Mouse (Mus musculus) macrophage (primary cell): ENCODE measurements around the gene Fscn1. TPM values are rescaled to one million over a fixed set of nuclear protein-coding genes. Genes with fewer than 3 reads are reported as not detected.

Experiments used
- H3K27ac ChIP-seq: fragments of 350-480 bp; formaldehyde crosslinking; 2 replicates; pipeline ENCODE4 v1.9.0; 2021
- H3K36me3 ChIP-seq: fragments of 350-480 bp; formaldehyde crosslinking; 2 replicates; pipeline ENCODE4 v1.9.0; 2021; ENCODE audit errors: inconsistent target
- H3K4me3 ChIP-seq: fragments of 350-480 bp; formaldehyde crosslinking; 2 replicates; pipeline ENCODE4 v1.9.0; 2021; ENCODE audit errors: inconsistent target
- H3K79me2 ChIP-seq: fragments of 350-480 bp; formaldehyde crosslinking; 2 replicates; pipeline ENCODE4 v1.9.0; 2021; ENCODE audit errors: inconsistent target
- WGBS: methylation state at CpG from one replicate; pipeline ENCODE4 v1.1.7; 2026; ENCODE audit warnings: inconsistent platforms; ENCODE audit not compliant: missing documents; 5-methylcytosine and 5-hydroxymethylcytosine counted together
- polyA plus RNA-seq: library from polyadenylated mRNA; stranded (reverse); fragments of 250-400 nt; gene quantifications from 3 replicates; pipeline ENCODE4 v1.2.4, GENCODE M21; 2018; ENCODE audit warnings: inconsistent platforms

The Fscn1 gene
- polyA plus RNA-seq, 1 experiment from 2014 or later, result 1.8 TPM

- Histone ChIP-seq H3K36me3 (no peaks in the 10 kb centered on the region), H3K79me2 (no peaks in the 10 kb centered on the region), H3K4me3 (no peak overlapping the region), H3K27ac (no peak overlapping the region)
- WGBS, result 90% methylated on average over 6 of the region's 6 CpGs
These were observed 9.7 kb upstream of the Fscn1 start for GRCm38 (mm10) chr5:142950405-142950804.

GRCm38 (mm10) chr5:142953641-142954040 lies 6.5 kb upstream of the Fscn1 start:
- Histone ChIP-seq H3K4me3 (no peak overlapping the region), H3K36me3 (no peaks in the 10 kb centered on the region)
- WGBS, result 65% methylated on average over 3 of the region's 3 CpGs

GRCm38 (mm10) chr5:142956956-142957703 lies 3.0 kb upstream of the Fscn1 start:
- no peak overlapping the region for H3K4me3 ChIP-seq
- no peaks in the 10 kb centered on the region for H3K36me3 ChIP-seq
- H3K27ac ChIP-seq, result no peak overlapping the region
- 73% methylated on average over 6 of the region's 6 CpGs for WGBS
- H3K79me2 ChIP-seq, result no peaks in the 10 kb centered on the region

More at GRCm38 (mm10) chr5:142953641-142954040, 6.5 kb upstream of the Fscn1 start:
- no peaks in the 10 kb centered on the region for H3K79me2 ChIP-seq
- H3K27ac ChIP-seq, result no peak overlapping the region

GRCm38 (mm10) chr5:142958464-142958863 lies 1.7 kb upstream of the Fscn1 start:
- no peaks in the 10 kb centered on the region for H3K36me3 ChIP-seq
- H3K27ac ChIP-seq, result no peak overlapping the region
- WGBS, result 95% methylated on average over 14 of the region's 14 CpGs
- no peaks in the 10 kb centered on the region for H3K79me2 ChIP-seq
- no peak overlapping the region for H3K4me3 ChIP-seq

- Histone ChIP-seq H3K36me3 (no peaks in the 10 kb centered on the region), H3K27ac (no peak overlapping the region), H3K79me2 (no peaks in the 10 kb centered on the region), H3K4me3 (no peak overlapping the region)
- 94% methylated on average over 4 of the region's 4 CpGs for WGBS
These were observed 987 bp upstream of the Fscn1 start for GRCm38 (mm10) chr5:142959156-142959555.

GRCm38 (mm10) chr5:142960775-142961271 lies 680 bp downstream of the Fscn1 start:
- Histone ChIP-seq H3K27ac (no peak overlapping the region), H3K79me2 (no peaks in the 10 kb centered on the region), H3K4me3 (no peak overlapping the region), H3K36me3 (no peaks in the 10 kb centered on the region)
- WGBS, result 1% methylated on average over 59 of the region's 59 CpGs

GRCm38 (mm10) chr5:142961398-142961880 lies 1.3 kb downstream of the Fscn1 start:
- no peak overlapping the region for H3K27ac ChIP-seq
- H3K4me3 ChIP-seq, result no peak overlapping the region
- no peaks in the 10 kb centered on the region for H3K36me3 ChIP-seq
- 7% methylated on average over 14 of the region's 15 CpGs for WGBS
- H3K79me2 ChIP-seq, result no peaks in the 10 kb centered on the region

GRCm38 (mm10) chr5:142961881-142962443 lies 1.8 kb downstream of the Fscn1 start:
- no peak overlapping the region for H3K4me3 ChIP-seq
- no peaks in the 10 kb centered on the region for H3K36me3 ChIP-seq
- no peak overlapping the region for H3K27ac ChIP-seq
- H3K79me2 ChIP-seq, result no peaks in the 10 kb centered on the region
- WGBS, result 7% methylated on average over 43 of the region's 43 CpGs

GRCm38 (mm10) chr5:142962444-142962961 lies 2.4 kb downstream of the Fscn1 start:
- Histone ChIP-seq H3K36me3 (no peaks in the 10 kb centered on the region), H3K4me3 (no peak overlapping the region), H3K79me2 (no peaks in the 10 kb centered on the region), H3K27ac (no peak overlapping the region)
- 49% methylated on average over 9 of the region's 11 CpGs for WGBS

- WGBS, result 54% methylated on average over 13 of the region's 13 CpGs
- Histone ChIP-seq H3K4me3 (no peak overlapping the region), H3K36me3 (no peaks in the 10 kb centered on the region), H3K79me2 (no peaks in the 10 kb centered on the region), H3K27ac (no peak overlapping the region)
These were observed 3.0 kb downstream of the Fscn1 start for GRCm38 (mm10) chr5:142963003-142963704.

GRCm38 (mm10) chr5:142963705-142964494 lies 3.8 kb downstream of the Fscn1 start:
- no peaks in the 10 kb centered on the region for H3K36me3 ChIP-seq
- H3K79me2 ChIP-seq, result no peaks in the 10 kb centered on the region
- WGBS, result 26% methylated on average over 17 of the region's 17 CpGs
- H3K4me3 ChIP-seq, result no peak overlapping the region
- H3K27ac ChIP-seq, result no peak overlapping the region

GRCm38 (mm10) chr5:142964650-142965049 lies 4.5 kb downstream of the Fscn1 start:
- WGBS, result 87% methylated on average over 6 of the region's 6 CpGs
- H3K4me3 ChIP-seq, result no peak overlapping the region

GRCm38 (mm10) chr5:142968411-142968810 lies 8.3 kb downstream of the Fscn1 start:
- H3K4me3 ChIP-seq, result no peak overlapping the region
- H3K36me3 ChIP-seq, result no peaks in the 10 kb centered on the region
- no peaks in the 10 kb centered on the region for H3K79me2 ChIP-seq
- no peak overlapping the region for H3K27ac ChIP-seq
- WGBS, result 85% methylated on average over 14 of the region's 14 CpGs

More at GRCm38 (mm10) chr5:142964650-142965049, 4.5 kb downstream of the Fscn1 start:
- Histone ChIP-seq H3K36me3 (no peaks in the 10 kb centered on the region), H3K27ac (no peak overlapping the region), H3K79me2 (no peaks in the 10 kb centered on the region)

GRCm38 (mm10) chr5:142973971-142974370 lies 13.8 kb downstream of the Fscn1 start:
- WGBS, result 73% methylated on average over 3 of the region's 3 CpGs
- H3K79me2 ChIP-seq, result no peaks in the 10 kb centered on the region
- no peaks in the 10 kb centered on the region for H3K36me3 ChIP-seq
- no peak overlapping the region for H3K4me3 ChIP-seq
- no peak overlapping the region for H3K27ac ChIP-seq
